In the genomic region with DNA sequence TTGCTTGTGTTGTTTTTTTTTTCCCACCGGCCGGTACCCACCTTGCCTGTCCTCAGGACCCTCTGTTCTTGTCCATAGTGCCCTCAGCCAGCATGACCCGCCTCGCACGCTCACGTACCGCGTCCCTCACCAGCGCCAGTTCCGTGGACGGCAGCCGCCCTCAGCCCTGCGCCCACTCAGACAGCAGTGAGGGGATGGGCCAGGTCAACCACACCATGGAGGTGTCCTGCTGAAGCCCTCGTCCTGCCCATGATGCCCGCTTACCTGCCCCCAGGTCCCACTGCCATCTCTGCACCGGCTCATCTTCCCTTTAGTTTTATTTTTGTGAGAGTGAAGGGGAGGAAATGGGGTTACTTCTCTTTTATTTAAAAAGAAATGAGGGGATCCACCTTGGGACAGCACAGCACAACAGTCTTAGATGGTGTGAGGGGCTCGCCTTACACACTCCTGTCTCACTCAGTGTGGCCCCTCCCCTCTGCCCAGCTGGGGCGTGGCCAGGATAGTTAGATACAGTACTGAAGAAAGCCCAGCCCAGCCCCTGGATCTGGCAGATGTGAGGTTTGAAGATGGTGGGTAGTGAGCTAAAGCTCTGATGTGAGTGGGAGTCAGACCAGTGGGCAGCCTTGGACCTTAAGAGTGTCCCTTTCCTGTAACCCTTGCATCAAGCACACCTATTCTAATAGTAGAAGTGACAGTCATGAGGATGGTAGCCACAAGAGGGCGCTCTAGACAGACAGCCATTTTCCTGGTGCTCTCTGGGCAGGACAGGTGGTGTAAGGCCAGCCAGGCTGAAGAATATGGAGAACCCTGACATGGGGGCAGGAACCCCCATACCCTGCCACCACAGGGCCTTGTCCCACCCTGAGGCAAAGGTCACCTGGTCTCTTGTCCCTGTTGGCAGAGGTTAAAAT, we compare ENCODE assay signal across 8 mouse cellular contexts. TPM values are rescaled to one million over a fixed set of nuclear protein-coding genes. Genes with fewer than 3 reads are reported as not detected.
DNase-seq lines count a peak whose midpoint lies in the region; ATAC-seq and TF ChIP-seq lines count a peak whose summit lies in the region.

No protein-coding gene starts in this region.

- TF ChIP-seq CTCF in bone marrow, adult 2 months (IDR thresholded peaks at IDR 0.05; ENCODE audit: control insufficient read depth, insufficient read depth, low read length), result peak; percentile 82
- TF ChIP-seq CTCF in layer of hippocampus, adult 2 months (conservative IDR thresholded peaks at IDR 0.05), result peak; percentile 92

- no peak overlapping the region for H3K9ac ChIP-seq in heart, embryonic 12.5 days

- peaks cover 45% of the 10 kb centered on the region for H3K4me1 ChIP-seq in heart, embryonic 12.5 days (replicated peaks)
- H3K4me1 ChIP-seq in bone marrow, adult 2 months (ENCODE audit: control insufficient read depth, insufficient read depth, low read length), result no peaks in the 10 kb centered on the region
- peaks cover 24% of the 10 kb centered on the region for H3K4me1 ChIP-seq in hindbrain, embryonic 10.5 days (replicated peaks)

- 76% methylated on average over 19 of the region's 19 CpGs for WGBS in heart, embryonic 12.5 days
- 77% methylated on average over 19 of the region's 19 CpGs for WGBS in bone marrow, adult 2 months
- 79% methylated on average over 19 of the region's 19 CpGs for WGBS in hindbrain, embryonic 10.5 days

- H3K4me3 ChIP-seq in heart, embryonic 12.5 days, result no peak overlapping the region
- H3K4me3 ChIP-seq in bone marrow, adult 2 months (replicated peaks; ENCODE audit: control insufficient read depth, low read depth, low read length), result no peak overlapping the region
- no peak overlapping the region for H3K4me3 ChIP-seq in hindbrain, embryonic 10.5 days
- no peak overlapping the region for H3K4me3 ChIP-seq in layer of hippocampus, adult 2 months

- H3K4me2 ChIP-seq in heart, embryonic 12.5 days, result no peak overlapping the region

- DNase-seq in heart, adult 18-20 months, result peak; percentile 59 to 82
- DNase-seq in hindbrain, embryonic 10.5 days (ENCODE audit: low spot score), result peak; percentile 70
- peak in 1 of 2 experiments; percentile 75 for DNase-seq in layer of hippocampus, adult 2 months (ENCODE audit: low spot score in 2 of 2)
- DNase-seq in spleen, adult 12 weeks (ENCODE audit: low spot score), result peak; percentile 71

- no peak overlapping the region for H3K27ac ChIP-seq in heart, embryonic 12.5 days (ENCODE audit: poor library complexity, severe bottlenecking)
- H3K27ac ChIP-seq in bone marrow, adult 2 months (ENCODE audit: control insufficient read depth, insufficient read depth, low read depth, low read length, poor library complexity), result no peak overlapping the region
- H3K27ac ChIP-seq in hindbrain, embryonic 10.5 days, result no peak overlapping the region
- no peak overlapping the region for H3K27ac ChIP-seq in layer of hippocampus, adult 2 months

- TF ChIP-seq POLR2A in bone marrow, adult 2 months (IDR thresholded peaks at IDR 0.05; ENCODE audit: borderline replicate concordance, control insufficient read depth, low read depth, low read length), result 0 out of 2 replicates have a peak, but pooled peaks have one; percentile 5

- peaks cover 74% of the 10 kb centered on the region for H3K36me3 ChIP-seq in heart, embryonic 12.5 days
- H3K36me3 ChIP-seq in hindbrain, embryonic 10.5 days, result peaks cover 43% of the 10 kb centered on the region

- no peaks in the 10 kb centered on the region for H3K9me3 ChIP-seq in heart, embryonic 12.5 days (replicated peaks)
- H3K9me3 ChIP-seq in hindbrain, embryonic 10.5 days, result no peaks in the 10 kb centered on the region

- no peaks in the 10 kb centered on the region for H3K27me3 ChIP-seq in heart, embryonic 12.5 days (replicated peaks)
- H3K27me3 ChIP-seq in hindbrain, embryonic 10.5 days (ENCODE audit: insufficient read depth, poor library complexity, severe bottlenecking), result no peaks in the 10 kb centered on the region

- ATAC-seq in heart, embryonic 12.5 days (ENCODE audit: insufficient number of reproducible peaks, low FRiP score), result no peak
- ATAC-seq in erythroblast, adult 5-6 weeks (replicated peaks; ENCODE audit: low FRiP score, poor library complexity, severe bottlenecking), result peak; percentile 63
- peak; percentile 74 for ATAC-seq in megakaryocyte, adult 5-6 weeks (ENCODE audit: poor library complexity, severe bottlenecking)

RNA-seq across cellular contexts. Expression of gene Setd6, which starts 2.3 kb away (rescaled TPM):
- 10 to 100 TPM; 15.8 to 21.0 TPM for total RNA-seq in heart, adult 18-20 months (2021)
- 18.7 and 20.3 TPM in 2 replicates for polyA plus RNA-seq in heart, embryonic 12.5 days (2016; fragmentation: Nextera tagmentation; extraction: Ambion mirVana)
- 13.0 and 34.7 TPM in 2 replicates for polyA plus RNA-seq in bone marrow, adult 2 months (2011; ENCODE audit: insufficient read depth, insufficient read length, low replicate concordance, missing spikeins)
- 4.6 TPM in 1 of 2 replicates, not detected in the other for total RNA-seq in erythroblast, adult 5-6 weeks (2015; ENCODE audit: low replicate concordance)
- total RNA-seq in erythroblast, adult 5-6 weeks (2017; ENCODE audit: low replicate concordance), result 1.5 and 7.2 TPM in 2 replicates
- 20.3 and 23.4 TPM in 2 replicates for polyA plus RNA-seq in hindbrain, embryonic 10.5 days (2016; fragmentation: Nextera tagmentation; extraction: Ambion mirVana)
- total RNA-seq in layer of hippocampus, adult 2 months (2021), result 10 to 100 TPM; 16.4 to 21.9 TPM
- total RNA-seq in megakaryocyte, adult 5-6 weeks (2015), result 17.3 and 19.3 TPM in 2 replicates
- 18.3 and 23.5 TPM in 2 replicates for total RNA-seq in megakaryocyte, adult 5-6 weeks (2017)

RNA-seq across cellular contexts. Expression of gene Ndrg4, which starts 36.6 kb away (rescaled TPM):
- total RNA-seq in heart, adult 18-20 months (2021), result 100 to 1,000 TPM; 144 to 150 TPM
- 307 and 309 TPM in 2 replicates for polyA plus RNA-seq in heart, embryonic 12.5 days (2016; fragmentation: Nextera tagmentation; extraction: Ambion mirVana)
- 1.0 and 3.5 TPM in 2 replicates for polyA plus RNA-seq in bone marrow, adult 2 months (2011; ENCODE audit: insufficient read depth, insufficient read length, low replicate concordance, missing spikeins)
- not detected in 2 replicates for total RNA-seq in erythroblast, adult 5-6 weeks (2015; ENCODE audit: low replicate concordance)
- total RNA-seq in erythroblast, adult 5-6 weeks (2017; ENCODE audit: low replicate concordance), result not detected in 2 replicates
- 27.5 and 51.8 TPM in 2 replicates for polyA plus RNA-seq in hindbrain, embryonic 10.5 days (2016; fragmentation: Nextera tagmentation; extraction: Ambion mirVana)
- 1,000 to 10,000 TPM; 1,421 to 1,432 TPM for total RNA-seq in layer of hippocampus, adult 2 months (2021)
- total RNA-seq in megakaryocyte, adult 5-6 weeks (2015), result not detected in 2 replicates
- total RNA-seq in megakaryocyte, adult 5-6 weeks (2017), result not detected in 2 replicates

Comparison
In these comparisons a context has a peak if more than half of its experiments do, and no peak if none do; other contexts are left out.
1. RNA of gene Ndrg4, which starts 36.6 kb away (total RNA-seq): 1,421 to 1,432 TPM in layer of hippocampus, adult 2 months and 144 to 150 TPM in heart, adult 18-20 months; not detected in erythroblast, adult 5-6 weeks and not detected in megakaryocyte, adult 5-6 weeks; every median in the first group is over 100 times any median in the second.